Mouse (Mus musculus): ENCODE measurements around the gene Ccl27a.

The Ccl27a gene

GRCm38 (mm10) chr4:41755338-41756305 lies 18.4 kb downstream of the Ccl27a start, which contains the start of gene Sigmar1:
TSS of gene Sigmar1 (minus strand) at chr4:41756157.
- peak; percentile 80 for DNase-seq (ENCODE audit: low spot score)

- DNase-seq (ENCODE audit: low spot score): no peak
Measured at GRCm38 (mm10) chr4:41754797-41755337, 19.2 kb downstream of the Ccl27a start, which contains the start of gene Galt. TSS of gene Galt (plus strand) at chr4:41755228.

- DNase-seq (ENCODE audit: low spot score): no peak
Measured at GRCm38 (mm10) chr4:41745021-41745420, 29.0 kb downstream of the Ccl27a start.

- DNase-seq (ENCODE audit: low spot score): no peak
Measured at GRCm38 (mm10) chr4:41744131-41744530, 29.9 kb downstream of the Ccl27a start.

GRCm38 (mm10) chr4:41741158-41741560 lies 32.9 kb downstream of the Ccl27a start:
- DNase-seq (ENCODE audit: low spot score): peak; percentile 85

- no peak for DNase-seq (ENCODE audit: low spot score)
Measured at GRCm38 (mm10) chr4:41740380-41741157, 33.5 kb downstream of the Ccl27a start.

GRCm38 (mm10) chr4:41739260-41739659 lies 34.8 kb downstream of the Ccl27a start:
- DNase-seq (ENCODE audit: low spot score): no peak

- no peak for DNase-seq (ENCODE audit: low spot score)
Measured at GRCm38 (mm10) chr4:41738256-41738603, 35.8 kb downstream of the Ccl27a start.

- peak; percentile 55 for DNase-seq (ENCODE audit: low spot score)
Measured at GRCm38 (mm10) chr4:41737602-41738255, 36.3 kb downstream of the Ccl27a start.

- DNase-seq (ENCODE audit: low spot score): no peak
Measured at GRCm38 (mm10) chr4:41731052-41731765, 42.8 kb downstream of the Ccl27a start, which contains the start of gene Arid3c. TSS of gene Arid3c (minus strand) at chr4:41731142.

- no peak for DNase-seq (ENCODE audit: low spot score)
Measured at GRCm38 (mm10) chr4:41726826-41727621, 47.0 kb downstream of the Ccl27a start.

GRCm38 (mm10) chr4:41722918-41723351 lies 51.1 kb downstream of the Ccl27a start, which contains the start of gene Dctn3:
TSS of gene Dctn3 (minus strand) at chr4:41723170.
- DNase-seq (ENCODE audit: low spot score): peak; percentile 75

Measured in urinary bladder, postnatal 25 days (tissue).